Mouse (Mus musculus) liver, embryonic 12.5 days (tissue): Measurements from ENCODE around the gene Gm11084. TPM values are rescaled to one million over a fixed set of nuclear protein-coding genes. Genes with fewer than 3 reads are reported as not detected.
A peak's percentile ranks its signal among the peaks of the same experiment; 100 is the strongest.
"Not testable (repeated sequence)": the region's sequence is repeated elsewhere in the genome, so short reads cannot be mapped to it uniquely, and the experiment has no call there.

Source experiments
- ATAC-seq: fragments of 200-750 bp; cut with Nextera tagmentation; 2 replicates; pipeline ENCODE4 v1.8.0; 2017; ENCODE audit warnings: moderate number of reproducible peaks, mild to moderate bottlenecking, moderate library complexity
- H3K27ac ChIP-seq: fragments of 300-500 bp; sonication (generic); 2 replicates; pipeline ENCODE4 v1.5.1; 2016; ENCODE audit warnings: mild to moderate bottlenecking
- H3K27me3 ChIP-seq: fragments of 300-500 bp; sonication (generic); replicated peaks from 2 replicates; pipeline ENCODE4 v1.6.1; 2016; ENCODE audit warnings: mild to moderate bottlenecking, moderate library complexity
- H3K36me3 ChIP-seq: fragments of 300-500 bp; sonication (generic); 2 replicates; pipeline ENCODE4 v1.6.1; 2016; ENCODE audit warnings: mild to moderate bottlenecking, moderate library complexity
- H3K4me1 ChIP-seq: fragments of 300-500 bp; sonication (generic); 2 replicates; pipeline ENCODE4 v1.6.1; 2016
- H3K4me2 ChIP-seq: fragments of 300-500 bp; sonication (generic); 2 replicates; pipeline ENCODE4 v1.6.1; 2016; ENCODE audit warnings: mild to moderate bottlenecking, moderate library complexity
- H3K4me3 ChIP-seq: fragments of 300-500 bp; sonication (generic); 2 replicates; pipeline ENCODE4 v1.5.1; 2016; ENCODE audit warnings: mild to moderate bottlenecking, moderate library complexity
- H3K9ac ChIP-seq: fragments of 300-500 bp; sonication (generic); 2 replicates; pipeline ENCODE4 v1.6.1; 2016; ENCODE audit warnings: mild to moderate bottlenecking, moderate library complexity
- H3K9me3 ChIP-seq: fragments of 300-500 bp; sonication (generic); replicated peaks from 2 replicates; pipeline ENCODE4 v1.6.1; 2016; ENCODE audit warnings: mild to moderate bottlenecking, moderate library complexity
- WGBS: fragments of 180-500 bp; shearing (Covaris S2); methylation state at CpG from one replicate; pipeline ENCODE4 v1.1.7; 2016; ENCODE audit not compliant: insufficient replicate concordance; 5-methylcytosine and 5-hydroxymethylcytosine counted together
- polyA plus RNA-seq: library from polyadenylated mRNA; unstranded; fragments of >200 nt; fragmentation: Nextera tagmentation; extraction: Ambion mirVana; gene quantifications from 2 replicates; pipeline ENCODE4 v1.2.1, GENCODE M21; 2016

Gene Gm11084
- polyA plus RNA-seq, 1 experiment from 2014 or later, result not detected

GRCm38 (mm10) chr2:72988945-72989344 is 2.4 kb upstream of the Gm11084 start:
- not testable (repeated sequence) for H3K9ac ChIP-seq, H3K27ac ChIP-seq, H3K9me3 ChIP-seq, H3K4me3 ChIP-seq, H3K27me3 ChIP-seq, ATAC-seq, H3K4me2 ChIP-seq, H3K36me3 ChIP-seq, H3K4me1 ChIP-seq
- WGBS, result 75% methylated on average over 9 of the region's 9 CpGs

- Histone ChIP-seq H3K4me3 (no peak overlapping the region), H3K9ac (no peak overlapping the region), H3K4me2 (no peak overlapping the region), H3K4me1 (peaks cover 26% of the 10 kb centered on the region), H3K9me3 (0 out of 2 replicates have a peak, but pooled peaks cover 6% of the 10 kb centered on the region), H3K27ac (no peak overlapping the region), H3K27me3 (no peaks in the 10 kb centered on the region), H3K36me3 (peaks cover 7% of the 10 kb centered on the region; the same call in 1 of the 2 replicates)
- ATAC-seq, result no peak
- WGBS, result 44% methylated on average over 1 of the region's 1 CpGs
Measured at GRCm38 (mm10) chr2:72985516-72985915, 1.0 kb downstream of the Gm11084 start.

- H3K27ac ChIP-seq, result no peak overlapping the region
- peaks cover 26% of the 10 kb centered on the region for H3K4me1 ChIP-seq
- 0 out of 2 replicates have a peak, but pooled peaks cover 6% of the 10 kb centered on the region for H3K9me3 ChIP-seq
- peaks cover 7% of the 10 kb centered on the region; the same call in 1 of the 2 replicates for H3K36me3 ChIP-seq
- H3K9ac ChIP-seq, result no peak overlapping the region
- ATAC-seq, result no peak
- 78% methylated on average over 4 of the region's 4 CpGs for WGBS
- no peak overlapping the region for H3K4me2 ChIP-seq
- no peak overlapping the region for H3K4me3 ChIP-seq
- no peaks in the 10 kb centered on the region for H3K27me3 ChIP-seq
Measured at GRCm38 (mm10) chr2:72984806-72985205, 1.7 kb downstream of the Gm11084 start.

GRCm38 (mm10) chr2:72983211-72983610 is 3.3 kb downstream of the Gm11084 start:
- no peak overlapping the region for H3K27ac ChIP-seq
- H3K4me2 ChIP-seq, result no peak overlapping the region
- no peaks in the 10 kb centered on the region for H3K36me3 ChIP-seq
- H3K27me3 ChIP-seq, result no peaks in the 10 kb centered on the region
- no peak for ATAC-seq
- no peak overlapping the region for H3K4me3 ChIP-seq
- H3K9ac ChIP-seq, result no peak overlapping the region
- H3K9me3 ChIP-seq, result no peaks in the 10 kb centered on the region
- 75% methylated on average over 3 of the region's 3 CpGs for WGBS
- H3K4me1 ChIP-seq, result peaks cover 26% of the 10 kb centered on the region

GRCm38 (mm10) chr2:72982110-72982785 is 4.3 kb downstream of the Gm11084 start:
- ATAC-seq, result no peak
- Histone ChIP-seq H3K9me3 (no peaks in the 10 kb centered on the region), H3K36me3 (0 out of 2 replicates have a peak, but pooled peaks cover under 1% of the 10 kb centered on the region), H3K27ac (0 out of 2 replicates have a peak overlapping the region, but pooled peaks have one; percentile 100), H3K4me1 (peaks cover 28% of the 10 kb centered on the region), H3K9ac (no peak overlapping the region), H3K27me3 (no peaks in the 10 kb centered on the region), H3K4me2 (no peak overlapping the region), H3K4me3 (no peak overlapping the region)
- WGBS, result 79% methylated on average over 7 of the region's 7 CpGs

GRCm38 (mm10) chr2:72981441-72982109 is 4.9 kb downstream of the Gm11084 start:
- ATAC-seq, result no peak
- H3K4me1 ChIP-seq, result peaks cover 34% of the 10 kb centered on the region
- WGBS, result 69% methylated on average over 9 of the region's 9 CpGs
- H3K27ac ChIP-seq, result peak overlapping the region; percentile 100
- H3K4me2 ChIP-seq, result peak overlapping the region; percentile 79
- peak overlapping the region; percentile 100 for H3K9ac ChIP-seq
- H3K36me3 ChIP-seq, result peaks cover 5% of the 10 kb centered on the region; the same call in 1 of the 2 replicates
- peak overlapping the region; percentile 89 for H3K4me3 ChIP-seq
- no peaks in the 10 kb centered on the region for H3K27me3 ChIP-seq
- H3K9me3 ChIP-seq, result no peaks in the 10 kb centered on the region

GRCm38 (mm10) chr2:72981075-72981420 is 5.5 kb downstream of the Gm11084 start:
- Histone ChIP-seq H3K4me2 (peak overlapping the region; percentile 79), H3K27ac (peak overlapping the region; percentile 100), H3K4me3 (peak overlapping the region; percentile 89), H3K9me3 (no peaks in the 10 kb centered on the region), H3K27me3 (no peaks in the 10 kb centered on the region), H3K36me3 (peaks cover 9% of the 10 kb centered on the region), H3K9ac (peak overlapping the region; percentile 100), H3K4me1 (peaks cover 38% of the 10 kb centered on the region)
- 8% methylated on average over 3 of the region's 3 CpGs for WGBS
- ATAC-seq, result no peak

GRCm38 (mm10) chr2:72980337-72981074 is 6.0 kb downstream of the Gm11084 start, which contains the start of gene Sp3:
Gene Sp3, minus strand, starts transcription at chr2:72980446.
- Histone ChIP-seq H3K9ac (peak within 1 kb of the TSS; percentile 100), H3K9me3 (no peaks in the 10 kb centered on the region), H3K27ac (peak within 1 kb of the TSS; percentile 100), H3K4me1 (peaks cover 44% of the 10 kb centered on the region), H3K4me2 (peak within 1 kb of the TSS; percentile 79), H3K36me3 (peaks cover 15% of the 10 kb centered on the region), H3K27me3 (no peaks in the 10 kb centered on the region), H3K4me3 (peak within 1 kb of the TSS; percentile 89)
- under 1% methylated on average over 64 of the region's 64 CpGs for WGBS
- ATAC-seq, result peak; percentile 84

- no peaks in the 10 kb centered on the region for H3K9me3 ChIP-seq
- H3K9ac ChIP-seq, result peak overlapping the region; percentile 100
- peaks cover 43% of the 10 kb centered on the region for H3K4me1 ChIP-seq
- under 1% methylated on average over 33 of the region's 54 CpGs for WGBS
- H3K36me3 ChIP-seq, result peaks cover 16% of the 10 kb centered on the region
- ATAC-seq, result peak; percentile 69
- peak overlapping the region; percentile 100 for H3K27ac ChIP-seq
- peak overlapping the region; percentile 89 for H3K4me3 ChIP-seq
- peak overlapping the region; percentile 79 for H3K4me2 ChIP-seq
- no peaks in the 10 kb centered on the region for H3K27me3 ChIP-seq
Measured at GRCm38 (mm10) chr2:72979659-72980071, 6.9 kb downstream of the Gm11084 start.

- peak; percentile 81 for ATAC-seq
- peak overlapping the region; percentile 79 for H3K4me2 ChIP-seq
- no peaks in the 10 kb centered on the region for H3K9me3 ChIP-seq
- peak overlapping the region; percentile 89 for H3K4me3 ChIP-seq
- H3K9ac ChIP-seq, result peak overlapping the region; percentile 100
- peaks cover 40% of the 10 kb centered on the region for H3K4me1 ChIP-seq
- H3K36me3 ChIP-seq, result peaks cover 17% of the 10 kb centered on the region
- 2% methylated on average over 42 of the region's 107 CpGs for WGBS
- H3K27me3 ChIP-seq, result no peaks in the 10 kb centered on the region
- peak overlapping the region; percentile 100 for H3K27ac ChIP-seq
Measured at GRCm38 (mm10) chr2:72978901-72979658, 7.4 kb downstream of the Gm11084 start.

GRCm38 (mm10) chr2:72978473-72978872 is 8.0 kb downstream of the Gm11084 start:
- Histone ChIP-seq H3K4me2 (peak overlapping the region; percentile 79), H3K4me3 (peak overlapping the region; percentile 89), H3K36me3 (peaks cover 22% of the 10 kb centered on the region), H3K4me1 (peaks cover 41% of the 10 kb centered on the region), H3K27me3 (no peaks in the 10 kb centered on the region), H3K9me3 (no peaks in the 10 kb centered on the region), H3K27ac (peak overlapping the region; percentile 100), H3K9ac (peak overlapping the region; percentile 100)
- under 1% methylated on average over 32 of the region's 38 CpGs for WGBS
- ATAC-seq, result peak; percentile 28
